Mouse (Mus musculus): ENCODE data around the gene Pld4.

- no peak for TF ChIP-seq EP300 (IDR thresholded peaks at IDR 0.05; ENCODE audit: low read depth)
- no peak for TF ChIP-seq CTCF (IDR thresholded peaks at IDR 0.05; ENCODE audit: low read depth)
Observed at GRCm38 (mm10) chr12:112760154-112760926, at the start of gene Pld4.
